Comparison of ENCODE assay signal across 11 mouse cellular contexts in the genomic region with DNA sequence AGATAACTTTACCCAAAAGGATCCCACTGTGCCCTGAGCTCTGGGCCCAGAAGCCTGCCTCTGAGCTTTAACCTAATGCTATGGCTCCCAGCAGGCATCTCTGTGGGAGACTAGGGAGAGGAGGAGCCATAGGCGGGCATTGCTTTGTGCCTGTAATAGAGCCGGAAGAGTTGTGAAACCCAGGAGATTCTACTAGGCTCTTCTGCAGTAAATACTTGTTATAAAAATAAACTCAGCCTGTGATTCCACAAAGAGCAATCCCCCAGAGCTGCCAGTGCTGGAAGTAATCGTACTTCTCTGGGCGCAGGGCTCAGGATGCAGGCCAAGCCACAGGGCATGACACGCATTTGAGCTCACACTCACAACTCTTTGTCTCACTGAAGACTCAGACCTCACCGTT.
DNase-seq lines count a peak whose midpoint lies in the region; ATAC-seq and TF ChIP-seq lines count a peak whose summit lies in the region.
"Had no signal": no experiment of that assay in that cellular context is flagged by ENCODE, and none has a peak within 500 bp of the region (broad histone marks: within the 10 kb centered on the region; RNA-seq: fewer than 3 reads in every experiment).

No protein-coding gene starts in this region.

- no peak for TF ChIP-seq CTCF in lung, adult 2 months (IDR thresholded peaks at IDR 0.05; ENCODE audit: insufficient read depth, low read length)
- no peak for TF ChIP-seq CTCF in forebrain, postnatal 0 days (IDR thresholded peaks at IDR 0.05; ENCODE audit: low read depth)

- H3K36me3 ChIP-seq in forebrain, postnatal 0 days (ENCODE audit: insufficient read depth), result no peaks in the 10 kb centered on the region
- H3K36me3 ChIP-seq in myocyte (ENCODE audit: control insufficient read depth, insufficient read depth), result no peaks in the 10 kb centered on the region
- H3K36me3 ChIP-seq: kidney, embryonic 15.5 days had no signal

- WGBS in lung, adult 2 months, result 44% methylated on average over 6 of the region's 6 CpGs
- 19% methylated on average over 6 of the region's 6 CpGs for WGBS in forebrain, postnatal 0 days

- H3K4me2 ChIP-seq in forebrain, postnatal 0 days (ENCODE audit: low read depth), result no peak overlapping the region
- peak overlapping the region; percentile 12 for H3K4me2 ChIP-seq in myocyte (ENCODE audit: low read depth)
- H3K4me2 ChIP-seq: kidney, embryonic 15.5 days had no signal

- peak; percentile 33 for DNase-seq in adrenal gland, postnatal 10 days
- no peak for DNase-seq in adrenal gland, adult 2 months
- peak; percentile 14 for DNase-seq in lung, adult 2 months
- no peak for DNase-seq in lung, postnatal 4 days
- DNase-seq in forebrain, postnatal 0 days, result peak; percentile 28
- no peak for DNase-seq in layer of hippocampus, postnatal 36 days

- no peak for TF ChIP-seq POLR2A in lung, adult 2 months (IDR thresholded peaks at IDR 0.05; ENCODE audit: borderline replicate concordance, extremely low read depth, low read depth, low read length)
- no peak for TF ChIP-seq POLR2A in myocyte (IDR thresholded peaks at IDR 0.05; ENCODE audit: insufficient read length, low read depth)

- no peaks in the 10 kb centered on the region for H3K9me3 ChIP-seq in forebrain, postnatal 0 days (ENCODE audit: low read length)
- H3K9me3 ChIP-seq: kidney, embryonic 15.5 days had no signal

- H3K4me3 ChIP-seq in lung, adult 2 months (replicated peaks; ENCODE audit: extremely low read depth, low read depth, low read length), result no peak overlapping the region
- H3K4me3 ChIP-seq in forebrain, postnatal 0 days (ENCODE audit: low read depth, low read length), result no peak overlapping the region
- no peak overlapping the region for H3K4me3 ChIP-seq in myocyte
- H3K4me3 ChIP-seq: kidney, embryonic 15.5 days had no signal

- ATAC-seq in forebrain, postnatal 0 days, result no peak
- no peak for ATAC-seq in erythroblast, adult 5-6 weeks (replicated peaks; ENCODE audit: low FRiP score, poor library complexity, severe bottlenecking)
- ATAC-seq: activated CD4-positive, CD25-positive, alpha-beta regulatory T cell, adult 4 months had no signal

- no peaks in the 10 kb centered on the region for H3K79me2 ChIP-seq in myocyte (ENCODE audit: control insufficient read depth, insufficient read depth)

- H3ac ChIP-seq in myocyte (ENCODE audit: control insufficient read depth, insufficient read length), result no peak overlapping the region

- H3K9ac ChIP-seq in forebrain, postnatal 0 days, result no peak overlapping the region
- H3K9ac ChIP-seq: kidney, embryonic 15.5 days; liver, embryonic 14.5 days had no signal

- peak overlapping the region; percentile 30 for H3K27ac ChIP-seq in forebrain, postnatal 0 days (ENCODE audit: low read depth, low read length)
- H3K27ac ChIP-seq: kidney, embryonic 15.5 days; liver, embryonic 14.5 days had no signal

- no peaks in the 10 kb centered on the region for H3K27me3 ChIP-seq in forebrain, postnatal 0 days (ENCODE audit: insufficient read depth, low read length)
- no peaks in the 10 kb centered on the region for H3K27me3 ChIP-seq in myocyte (ENCODE audit: control insufficient read depth, insufficient read depth, insufficient read length)
- H3K27me3 ChIP-seq: kidney, embryonic 15.5 days had no signal

- H3K4me1 ChIP-seq in lung, adult 2 months (ENCODE audit: control insufficient read depth, insufficient read depth, low read length), result peaks cover 12% of the 10 kb centered on the region
- peaks cover 21% of the 10 kb centered on the region for H3K4me1 ChIP-seq in forebrain, postnatal 0 days (ENCODE audit: insufficient read depth)

TF ChIP-seq in myocyte, 11 proteins besides CTCF, POLR2A, EP300 and RAD21:
- no peak for TF ChIP-seq MYOG (IDR thresholded peaks at IDR 0.05; ENCODE audit: control insufficient read depth in 1 of 3, insufficient read depth in 1 of 3, insufficient read length in 2 of 3, low read depth in 2 of 3)
- TF ChIP-seq REST (IDR thresholded peaks at IDR 0.05; ENCODE audit: insufficient read depth, insufficient read length), result no peak
- TF ChIP-seq CEBPB (IDR thresholded peaks at IDR 0.05; ENCODE audit: insufficient read depth, poor library complexity, severe bottlenecking), result peak; percentile 70

Comparison
In these comparisons a context has a peak if more than half of its experiments do, and no peak if none do; other contexts are left out.
1. DNase-seq: peak in adrenal gland, postnatal 10 days (single experiment), lung, adult 2 months (single experiment) and forebrain, postnatal 0 days (single experiment); none in adrenal gland, adult 2 months (single experiment), lung, postnatal 4 days (0 of 2) and layer of hippocampus, postnatal 36 days (0 of 2).